Mouse (Mus musculus) C2C12 (cell line): ENCODE data around the gene Cd83. TPM values are rescaled to one million over a fixed set of nuclear protein-coding genes. Genes with fewer than 3 reads are reported as not detected.

Source experiments
- H3K27me3 ChIP-seq: one replicate; pipeline ENCODE4 v1.6.1; 2011; ENCODE audit not compliant: control insufficient read depth, insufficient read depth, insufficient read length
- H3K36me3 ChIP-seq: one replicate; pipeline ENCODE4 v1.6.1; 2011; ENCODE audit not compliant: control insufficient read depth, insufficient read depth
- H3K4me3 ChIP-seq: one replicate; pipeline ENCODE4 v1.5.1; 2011; ENCODE audit warnings: mild to moderate bottlenecking, control low read depth; ENCODE audit not compliant: poor library complexity, insufficient read depth, severe bottlenecking
- H3K79me2 ChIP-seq: one replicate; pipeline ENCODE4 v1.6.1; 2011; ENCODE audit not compliant: control insufficient read depth, insufficient read depth
- H3K79me3 ChIP-seq: one replicate; pipeline ENCODE4 v1.6.1; 2011; ENCODE audit warnings: low read depth, control low read depth
- H3ac ChIP-seq: one replicate; pipeline ENCODE3; 2011; ENCODE audit warnings: low read depth; ENCODE audit not compliant: control insufficient read depth, insufficient read length
- CEBPB ChIP-seq: IDR thresholded peaks from one replicate; pipeline ENCODE4 v1.6.1; 2011; ENCODE audit warnings: low read depth, mild to moderate bottlenecking, control low read depth, moderate library complexity
- CTCF ChIP-seq: IDR thresholded peaks from one replicate; pipeline ENCODE4 v1.5.1; 2011; ENCODE audit not compliant: control insufficient read depth, insufficient read depth, insufficient read length
- FOSL1 ChIP-seq: IDR thresholded peaks from one replicate; pipeline ENCODE4 v1.8.0; 2011; ENCODE audit warnings: mild to moderate bottlenecking, low read length; ENCODE audit not compliant: poor library complexity, insufficient read depth, severe bottlenecking
- MAX ChIP-seq: IDR thresholded peaks from one replicate; pipeline ENCODE4 v1.6.1; 2011; ENCODE audit warnings: mild to moderate bottlenecking, control low read depth
- MYOD1 ChIP-seq: IDR thresholded peaks from one replicate; pipeline ENCODE4 v1.6.1; 2011; ENCODE audit warnings: low read depth; ENCODE audit not compliant: control insufficient read depth, insufficient read length
- MYOG ChIP-seq: IDR thresholded peaks from one replicate; pipeline ENCODE4 v1.6.1; 2011; ENCODE audit not compliant: control insufficient read depth, insufficient read length; ENCODE audit errors: extremely low read depth
- USF1 ChIP-seq: IDR thresholded peaks from one replicate; pipeline ENCODE4 v1.6.1; 2011; ENCODE audit warnings: low read depth, mild to moderate bottlenecking, control low read depth, moderate library complexity
- polyA plus RNA-seq: library from polyadenylated mRNA; unstranded; fragments of >200 nt; fragmentation: generic; extraction: Trizol; gene quantifications from one replicate; pipeline ENCODE4 v1.2.1, GENCODE M21; 2012; ENCODE audit warnings: missing spikeins

Gene Cd83
- polyA plus RNA-seq, 1 experiment = not detected

DNA sequence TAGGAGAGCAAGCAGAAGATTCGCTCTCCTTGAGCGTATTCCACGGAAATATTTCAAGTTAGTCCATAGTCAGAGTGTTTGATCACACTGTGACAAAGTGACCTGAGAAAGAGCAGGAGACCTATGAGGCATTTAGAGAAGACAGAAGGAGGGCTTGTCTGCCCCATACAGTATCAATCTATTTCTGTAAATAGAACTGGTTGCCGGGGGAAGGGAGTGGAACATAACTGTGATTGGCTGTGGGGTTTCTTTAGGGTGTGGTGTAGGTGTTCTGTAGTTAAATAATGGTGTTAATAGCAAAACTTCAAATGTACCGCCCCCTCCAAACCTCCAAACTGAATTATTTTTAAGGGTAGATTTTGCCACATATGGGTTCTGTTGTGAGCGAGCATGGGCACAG lies 33.6 kb upstream of the Cd83 start:
- Histone ChIP-seq H3ac (no peak overlapping the region), H3K79me2 (no peaks in the 10 kb centered on the region), H3K4me3 (no peak overlapping the region), H3K36me3 (no peaks in the 10 kb centered on the region), H3K27me3 (no peaks in the 10 kb centered on the region), H3K79me3 (no peaks in the 10 kb centered on the region)
- TF ChIP-seq MYOD1 = no peak
- no peak for TF ChIP-seq CTCF
- TF ChIP-seq CEBPB = no peak
- no peak for TF ChIP-seq MYOG
- no peak for TF ChIP-seq FOSL1
- TF ChIP-seq MAX = no peak

- no peaks in the 10 kb centered on the region for H3K36me3 ChIP-seq
- H3K27me3 ChIP-seq = peaks cover 2% of the 10 kb centered on the region
- TF ChIP-seq MYOD1 (no peak), MAX (no peak), USF1 (no peak), MYOG (no peak), CEBPB (no peak), CTCF (no peak), FOSL1 (no peak)
- no peak overlapping the region for H3K4me3 ChIP-seq
- H3ac ChIP-seq = no peak overlapping the region
- no peaks in the 10 kb centered on the region for H3K79me3 ChIP-seq
- no peaks in the 10 kb centered on the region for H3K79me2 ChIP-seq
Observed at GRCm38 (mm10) chr13:43752407-43752806, 32.2 kb upstream of the Cd83 start.

DNA sequence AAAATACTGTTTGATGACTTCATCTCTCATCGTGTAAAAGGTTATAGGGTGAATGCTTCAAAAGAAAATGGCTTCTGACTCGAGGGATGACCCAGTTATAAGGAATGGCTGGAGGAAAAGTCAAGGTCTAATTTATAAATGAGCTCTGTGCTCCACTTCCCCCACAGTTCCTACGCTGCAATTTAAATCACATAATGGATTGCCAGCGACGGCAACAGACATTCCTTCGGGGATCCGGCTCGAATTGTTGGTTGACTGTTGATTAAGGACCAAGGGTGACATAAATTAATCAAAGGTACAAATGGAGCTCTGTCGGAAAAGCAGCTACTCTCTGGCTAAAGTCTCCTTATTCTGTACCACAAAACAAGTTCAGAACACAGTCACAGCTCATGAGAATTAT lies 30.9 kb upstream of the Cd83 start:
- H3K4me3 ChIP-seq = no peak overlapping the region
- TF ChIP-seq MYOG = no peak
- TF ChIP-seq MYOD1 = no peak
- TF ChIP-seq FOSL1 = no peak
- no peak for TF ChIP-seq MAX
- no peak for TF ChIP-seq CEBPB
- no peaks in the 10 kb centered on the region for H3K79me3 ChIP-seq
- no peak overlapping the region for H3ac ChIP-seq
- no peaks in the 10 kb centered on the region for H3K79me2 ChIP-seq
- peaks cover 5% of the 10 kb centered on the region for H3K27me3 ChIP-seq
- no peaks in the 10 kb centered on the region for H3K36me3 ChIP-seq

- Histone ChIP-seq H3K79me3 (no peaks in the 10 kb centered on the region), H3K36me3 (no peaks in the 10 kb centered on the region), H3K79me2 (no peaks in the 10 kb centered on the region), H3K27me3 (peaks cover 5% of the 10 kb centered on the region), H3ac (no peak overlapping the region), H3K4me3 (no peak overlapping the region)
- TF ChIP-seq USF1 = no peak
- no peak for TF ChIP-seq MYOD1
- TF ChIP-seq MYOG = no peak
- TF ChIP-seq FOSL1 = no peak
- no peak for TF ChIP-seq MAX
- no peak for TF ChIP-seq CTCF
- no peak for TF ChIP-seq CEBPB
Observed at GRCm38 (mm10) chr13:43754455-43755128, 30.0 kb upstream of the Cd83 start.

GRCm38 (mm10) chr13:43755573-43755972 lies 29.0 kb upstream of the Cd83 start:
- Histone ChIP-seq H3K27me3 (peaks cover 5% of the 10 kb centered on the region), H3ac (no peak overlapping the region), H3K79me3 (no peaks in the 10 kb centered on the region), H3K79me2 (no peaks in the 10 kb centered on the region), H3K36me3 (no peaks in the 10 kb centered on the region), H3K4me3 (no peak overlapping the region)
- TF ChIP-seq FOSL1 = no peak
- TF ChIP-seq CTCF = no peak
- no peak for TF ChIP-seq USF1
- no peak for TF ChIP-seq MYOG
- TF ChIP-seq CEBPB = no peak
- TF ChIP-seq MYOD1 = no peak
- TF ChIP-seq MAX = no peak
